27 mouse cellular contexts compared by ENCODE assay signal in genomic region chr6:135279286-135279685, GRCm38 (mm10). TPM values are rescaled to one million over a fixed set of nuclear protein-coding genes. Genes with fewer than 3 reads are reported as not detected.
DNase-seq lines count a peak whose midpoint lies in the region; ATAC-seq and TF ChIP-seq lines count a peak whose summit lies in the region.
"Had no signal": no experiment of that assay in that cellular context is flagged by ENCODE, and none has a peak within 500 bp of the region (broad histone marks: within the 10 kb centered on the region; RNA-seq: fewer than 3 reads in every experiment).

No protein-coding gene starts in this region.

- H3K9ac ChIP-seq in neural tube, embryonic 11.5 days (ENCODE audit: low read length) = no peak overlapping the region
- no peak overlapping the region for H3K9ac ChIP-seq in neural tube, embryonic 15.5 days (replicated peaks)
- no peak overlapping the region for H3K9ac ChIP-seq in hindbrain, postnatal 0 days (replicated peaks; ENCODE audit: low read length)
- H3K9ac ChIP-seq: forebrain, embryonic 13.5 days; limb, embryonic 13.5 days; liver, embryonic 13.5 days had no signal

- no peaks in the 10 kb centered on the region for H3K27me3 ChIP-seq in neural tube, embryonic 11.5 days (ENCODE audit: control insufficient read depth, insufficient read depth, low read length)
- H3K27me3 ChIP-seq in neural tube, embryonic 15.5 days (replicated peaks) = no peaks in the 10 kb centered on the region
- no peaks in the 10 kb centered on the region for H3K27me3 ChIP-seq in hindbrain, postnatal 0 days (ENCODE audit: insufficient read depth, low read length)
- H3K27me3 ChIP-seq: forebrain, embryonic 13.5 days; limb, embryonic 13.5 days had no signal

- H3K4me1 ChIP-seq in neural tube, embryonic 11.5 days (ENCODE audit: control insufficient read depth, insufficient read depth, low read length) = peaks cover 5% of the 10 kb centered on the region; the same call in 1 of the 2 replicates
- H3K4me1 ChIP-seq in neural tube, embryonic 15.5 days = peaks cover 7% of the 10 kb centered on the region
- H3K4me1 ChIP-seq in hindbrain, postnatal 0 days (ENCODE audit: insufficient read depth, low read length) = 0 out of 2 replicates have a peak, but pooled peaks cover 4% of the 10 kb centered on the region
- H3K4me1 ChIP-seq: forebrain, embryonic 13.5 days; liver, embryonic 13.5 days had no signal

- H3K4me3 ChIP-seq in neural tube, embryonic 11.5 days (ENCODE audit: low read depth, low read length) = no peak overlapping the region
- H3K4me3 ChIP-seq in neural tube, embryonic 15.5 days (replicated peaks) = no peak overlapping the region
- H3K4me3 ChIP-seq in hindbrain, postnatal 0 days (ENCODE audit: low read length) = no peak overlapping the region
- H3K4me3 ChIP-seq in gastrocnemius, adult 2 months = no peak overlapping the region
- H3K4me3 ChIP-seq: forebrain, embryonic 13.5 days; heart, embryonic 10.5 days; layer of hippocampus, adult 2 months; limb, embryonic 13.5 days; liver, embryonic 13.5 days had no signal

- WGBS in neural tube, embryonic 11.5 days = 52% methylated on average over 5 of the region's 5 CpGs
- 39% methylated on average over 5 of the region's 5 CpGs for WGBS in neural tube, embryonic 15.5 days
- WGBS in hindbrain, postnatal 0 days = 41% methylated on average over 5 of the region's 5 CpGs

- no peaks in the 10 kb centered on the region for H3K9me3 ChIP-seq in neural tube, embryonic 11.5 days (ENCODE audit: control insufficient read depth, low read length)
- H3K9me3 ChIP-seq in neural tube, embryonic 15.5 days (replicated peaks) = no peaks in the 10 kb centered on the region
- H3K9me3 ChIP-seq in hindbrain, postnatal 0 days (ENCODE audit: low read length) = no peaks in the 10 kb centered on the region
- H3K9me3 ChIP-seq: forebrain, embryonic 13.5 days; heart, embryonic 10.5 days; limb, embryonic 13.5 days; liver, embryonic 13.5 days had no signal

- 0 out of 2 replicates have a peak, but pooled peaks have one; percentile 27 for ATAC-seq in neural tube, embryonic 11.5 days (ENCODE audit: insufficient read depth, low FRiP score, low TSS enrichment)
- ATAC-seq in neural tube, embryonic 15.5 days (ENCODE audit: low FRiP score) = no peak; the same call in 1 of the 2 replicates
- ATAC-seq in hindbrain, postnatal 0 days = peak; percentile 88
- ATAC-seq: CD4-positive, CD25-positive, alpha-beta regulatory T cell, adult 4 months; forebrain, embryonic 13.5 days; intestine, postnatal 0 days had no signal

- H3K36me3 ChIP-seq in neural tube, embryonic 11.5 days (ENCODE audit: control insufficient read depth, insufficient read depth, low read length) = no peaks in the 10 kb centered on the region
- no peaks in the 10 kb centered on the region for H3K36me3 ChIP-seq in neural tube, embryonic 15.5 days
- no peaks in the 10 kb centered on the region for H3K36me3 ChIP-seq in hindbrain, postnatal 0 days (ENCODE audit: insufficient read depth, low read length)
- H3K36me3 ChIP-seq: heart, embryonic 10.5 days; limb, embryonic 13.5 days; liver, embryonic 13.5 days had no signal

- no peak for TF ChIP-seq CTCF in hindbrain, postnatal 0 days (IDR thresholded peaks at IDR 0.05; ENCODE audit: low read depth)
- no peak for TF ChIP-seq CTCF in gastrocnemius, adult 2 months (IDR thresholded peaks at IDR 0.05)

- no peak overlapping the region for H3K4me2 ChIP-seq in neural tube, embryonic 11.5 days (ENCODE audit: low read depth)
- H3K4me2 ChIP-seq in neural tube, embryonic 15.5 days = no peak overlapping the region
- H3K4me2 ChIP-seq in hindbrain, postnatal 0 days (ENCODE audit: low read depth, low read length) = no peak overlapping the region
- H3K4me2 ChIP-seq: forebrain, embryonic 13.5 days; liver, embryonic 13.5 days had no signal

- DNase-seq in heart, adult 11 months = peak; percentile 49
- no peak for DNase-seq in heart, adult 18-20 months
- DNase-seq in neural tube, embryonic 11.5 days (ENCODE audit: low spot score) = no peak
- peak; percentile 68 for DNase-seq in hindbrain, postnatal 0 days (ENCODE audit: low spot score)
- DNase-seq in retina, postnatal 1 day = no peak
- DNase-seq in gastrocnemius, adult 2 months = no peak
- DNase-seq: adrenal gland, adult 8-10 months; cerebellum, adult 2 months; heart, postnatal 4 days; kidney, postnatal 25 days; layer of hippocampus, postnatal 36 days; liver, embryonic 13.5 days; lung, adult 2 months; lung, postnatal 14 days; thymus, adult 2 months; thymus, postnatal 4 days had no signal

- intact Hi-C loops in gastrocnemius, adult 2 months (cut with DNase I) = no loop called here

- H3K27ac ChIP-seq in neural tube, embryonic 11.5 days (ENCODE audit: low read depth, low read length) = no peak overlapping the region
- H3K27ac ChIP-seq in neural tube, embryonic 15.5 days (replicated peaks) = no peak overlapping the region
- H3K27ac ChIP-seq in hindbrain, postnatal 0 days = no peak overlapping the region
- no peak overlapping the region for H3K27ac ChIP-seq in gastrocnemius, adult 2 months
- H3K27ac ChIP-seq: forebrain, embryonic 13.5 days; heart, embryonic 10.5 days; layer of hippocampus, adult 2 months; limb, embryonic 13.5 days; liver, embryonic 13.5 days had no signal

RNA-seq across cellular contexts. Expression of gene Gsg1, which starts 25.1 kb away (rescaled TPM):
- total RNA-seq in heart, adult 18-20 months (2021) = under 1 TPM; 0.44 to 0.65 TPM
- 0.69 and 1.0 TPM in 2 replicates for polyA plus RNA-seq in neural tube, embryonic 11.5 days (2014; fragmentation: Nextera tagmentation; extraction: Ambion mirVana)
- polyA plus RNA-seq in neural tube, embryonic 15.5 days (2015; fragmentation: Nextera tagmentation; extraction: Ambion mirVana) = 0.59 TPM in 1 of 2 replicates, not detected in the other
- total RNA-seq in hindbrain, postnatal 0 days (2014; rRNA removed) = 1.1 TPM in 1 of 2 replicates, not detected in the other
- polyA plus RNA-seq in hindbrain, postnatal 0 days (2015; fragmentation: Nextera tagmentation; extraction: Ambion mirVana) = 0.18 and 0.31 TPM in 2 replicates
- not detected for total RNA-seq in gastrocnemius, adult 2 months (2021)
- total RNA-seq: adrenal gland, adult 8-10 months; gastrocnemius, adult 18-20 months; left cerebral cortex, postnatal 14 days; megakaryocyte progenitor cell, adult 5-6 weeks had no signal
- polyA plus RNA-seq: CD4-positive, CD25-positive, alpha-beta regulatory T cell, adult 4 months had no signal

RNA-seq across cellular contexts. Expression of gene Pbp2, which starts 30.9 kb away (rescaled TPM):
- not detected for total RNA-seq in heart, adult 18-20 months (2021)
- polyA plus RNA-seq in neural tube, embryonic 11.5 days (2014; fragmentation: Nextera tagmentation; extraction: Ambion mirVana) = not detected in 2 replicates
- 0.14 TPM in 1 of 2 replicates, not detected in the other for polyA plus RNA-seq in neural tube, embryonic 15.5 days (2015; fragmentation: Nextera tagmentation; extraction: Ambion mirVana)
- 0.10 TPM in 1 of 2 replicates, not detected in the other for total RNA-seq in hindbrain, postnatal 0 days (2014; rRNA removed)
- polyA plus RNA-seq in hindbrain, postnatal 0 days (2015; fragmentation: Nextera tagmentation; extraction: Ambion mirVana) = not detected in 2 replicates
- under 1 TPM in 1 of 2 experiments, not detected in 1; 0.17 TPM for total RNA-seq in gastrocnemius, adult 2 months (2021)
- total RNA-seq: adrenal gland, adult 8-10 months; gastrocnemius, adult 18-20 months; heart, postnatal 4 days; layer of hippocampus, postnatal 36 days; megakaryocyte progenitor cell, adult 5-6 weeks had no signal
- polyA plus RNA-seq: CD4-positive, CD25-positive, alpha-beta regulatory T cell, adult 4 months; cerebellum, adult 2 months; forebrain, embryonic 13.5 days; heart, embryonic 16.5 days; intestine, postnatal 0 days; liver, embryonic 13.5 days; lung, adult 2 months; thymus, adult 2 months had no signal

Comparison
In these comparisons a context has a peak if more than half of its experiments do, and no peak if none do; other contexts are left out.
1. DNase-seq: peak in heart, adult 11 months (single experiment) and hindbrain, postnatal 0 days (single experiment); none in heart, adult 18-20 months (0 of 2), neural tube, embryonic 11.5 days (single experiment), retina, postnatal 1 day (single experiment) and gastrocnemius, adult 2 months (single experiment).